Comparison of ENCODE assay signal across 16 mouse cellular contexts in genomic region chr11:53057821-53058553, GRCm38 (mm10).
DNase-seq lines count a peak whose midpoint lies in the region; ATAC-seq and TF ChIP-seq lines count a peak whose summit lies in the region.
"Had no signal": no experiment of that assay in that cellular context is flagged by ENCODE, and none has a peak within 500 bp of the region (broad histone marks: within the 10 kb centered on the region; RNA-seq: fewer than 3 reads in every experiment).

No protein-coding gene starts in this region.

- no peak overlapping the region for H3K27ac ChIP-seq in embryonic facial prominence, embryonic 12.5 days
- no peak overlapping the region for H3K27ac ChIP-seq in embryonic facial prominence, embryonic 10.5 days (replicated peaks)
- no peak overlapping the region for H3K27ac ChIP-seq in liver, embryonic 14.5 days
- no peak overlapping the region for H3K27ac ChIP-seq in intestine, embryonic 16.5 days (ENCODE audit: low read length)
- H3K27ac ChIP-seq: forebrain, embryonic 15.5 days; stomach, embryonic 15.5 days had no signal

- H3K27me3 ChIP-seq in embryonic facial prominence, embryonic 12.5 days: no peaks in the 10 kb centered on the region
- no peaks in the 10 kb centered on the region for H3K27me3 ChIP-seq in embryonic facial prominence, embryonic 10.5 days (replicated peaks; ENCODE audit: low read depth, poor library complexity, severe bottlenecking)
- H3K27me3 ChIP-seq in liver, embryonic 14.5 days (ENCODE audit: control insufficient read depth, insufficient read depth, low read length): no peaks in the 10 kb centered on the region
- H3K27me3 ChIP-seq in intestine, embryonic 16.5 days (replicated peaks; ENCODE audit: control insufficient read depth, insufficient read depth, low read length): no peaks in the 10 kb centered on the region
- H3K27me3 ChIP-seq: forebrain, embryonic 15.5 days; stomach, embryonic 15.5 days had no signal

- 0 out of 2 replicates have a peak, but pooled peaks have one; percentile 25 for ATAC-seq in embryonic facial prominence, embryonic 12.5 days (ENCODE audit: insufficient number of reproducible peaks, insufficient read depth, low FRiP score, low TSS enrichment)
- ATAC-seq in liver, embryonic 14.5 days (ENCODE audit: insufficient read depth): peak; percentile 23; the same call in 1 of the 2 replicates
- ATAC-seq in intestine, embryonic 16.5 days: no peak
- ATAC-seq: activated CD4-positive, CD25-positive, alpha-beta regulatory T cell, adult 4 months; forebrain, embryonic 15.5 days had no signal

- no peaks in the 10 kb centered on the region for H3K36me3 ChIP-seq in embryonic facial prominence, embryonic 12.5 days
- no peaks in the 10 kb centered on the region for H3K36me3 ChIP-seq in embryonic facial prominence, embryonic 10.5 days (replicated peaks)
- H3K36me3 ChIP-seq in liver, embryonic 14.5 days (replicated peaks; ENCODE audit: control insufficient read depth, insufficient read depth, low read depth): no peaks in the 10 kb centered on the region
- H3K36me3 ChIP-seq in intestine, embryonic 16.5 days (ENCODE audit: control insufficient read depth, insufficient read depth, low read length): no peaks in the 10 kb centered on the region
- H3K36me3 ChIP-seq: forebrain, embryonic 15.5 days; stomach, embryonic 15.5 days had no signal

- H3K4me2 ChIP-seq in embryonic facial prominence, embryonic 12.5 days (replicated peaks): no peak overlapping the region
- H3K4me2 ChIP-seq in liver, embryonic 14.5 days (ENCODE audit: low read depth): no peak overlapping the region
- H3K4me2 ChIP-seq in intestine, embryonic 16.5 days (ENCODE audit: low read depth, low read length): no peak overlapping the region
- H3K4me2 ChIP-seq: forebrain, embryonic 15.5 days; stomach, embryonic 15.5 days had no signal

- WGBS in embryonic facial prominence, embryonic 12.5 days: 77% methylated on average over 17 of the region's 17 CpGs
- 76% methylated on average over 17 of the region's 17 CpGs for WGBS in embryonic facial prominence, embryonic 10.5 days
- 31% methylated on average over 17 of the region's 17 CpGs for WGBS in liver, embryonic 14.5 days (ENCODE audit: insufficient replicate concordance)
- WGBS in intestine, embryonic 16.5 days: 70% methylated on average over 17 of the region's 17 CpGs

- H3K9ac ChIP-seq in embryonic facial prominence, embryonic 12.5 days: no peak overlapping the region
- no peak overlapping the region for H3K9ac ChIP-seq in liver, embryonic 14.5 days (replicated peaks)
- no peak overlapping the region for H3K9ac ChIP-seq in intestine, embryonic 16.5 days (ENCODE audit: low read depth, low read length)
- H3K9ac ChIP-seq: forebrain, embryonic 15.5 days; stomach, embryonic 15.5 days had no signal

- intact Hi-C loops in left cerebral cortex, postnatal 4 days (cut with DNase I): no loop called here
- intact Hi-C loops in left cerebral cortex, postnatal 36 days (cut with DNase I): no loop called here

- peaks cover 15% of the 10 kb centered on the region for H3K4me1 ChIP-seq in embryonic facial prominence, embryonic 12.5 days
- peaks cover 18% of the 10 kb centered on the region for H3K4me1 ChIP-seq in embryonic facial prominence, embryonic 10.5 days
- H3K4me1 ChIP-seq in liver, embryonic 14.5 days (replicated peaks; ENCODE audit: control insufficient read depth in 2 of 2, insufficient read depth in 2 of 2, low read length in 1 of 2): peaks cover 0 to 15% of the 10 kb centered on the region in 2 experiments; a peak in 2 of 4 replicates
- H3K4me1 ChIP-seq in intestine, embryonic 16.5 days (ENCODE audit: control insufficient read depth, insufficient read depth, low read length): no peaks in the 10 kb centered on the region
- H3K4me1 ChIP-seq: forebrain, embryonic 15.5 days had no signal

- no peak for TF ChIP-seq EP300 in liver, embryonic 14.5 days (IDR thresholded peaks at IDR 0.05; ENCODE audit: low read depth)

- H3K4me3 ChIP-seq in embryonic facial prominence, embryonic 12.5 days: no peak overlapping the region
- H3K4me3 ChIP-seq in embryonic facial prominence, embryonic 10.5 days: no peak overlapping the region
- H3K4me3 ChIP-seq in liver, embryonic 14.5 days (ENCODE audit: insufficient read depth in 1 of 2, low read depth in 2 of 2, low read length in 2 of 2): no peak overlapping the region
- no peak overlapping the region for H3K4me3 ChIP-seq in intestine, embryonic 16.5 days (ENCODE audit: low read length)
- H3K4me3 ChIP-seq: forebrain, embryonic 15.5 days; stomach, embryonic 15.5 days had no signal

- no peak for TF ChIP-seq CTCF in liver, embryonic 14.5 days (IDR thresholded peaks at IDR 0.05; ENCODE audit: low read depth)

- no peak for DNase-seq in embryonic facial prominence, embryonic 10.5 days (ENCODE audit: low spot score)
- peak; percentile 64 for DNase-seq in left cerebral cortex, postnatal 4 days
- no peak for DNase-seq in left cerebral cortex, postnatal 36 days (ENCODE audit: low spot score in 2 of 2)
- DNase-seq in cerebellum, postnatal 25 days: peak; percentile 75 to 84
- no peak for DNase-seq in liver, embryonic 14.5 days (ENCODE audit: low read depth in 3 of 3, low spot score in 3 of 3)
- no peak for DNase-seq in adrenal gland, postnatal 10 days
- DNase-seq: gastrocnemius, postnatal 14 days; heart, postnatal 10 days; kidney, adult 9 months; right cerebral cortex, postnatal 4 days; thymus, postnatal 25 days had no signal

- H3K9me3 ChIP-seq in embryonic facial prominence, embryonic 12.5 days: no peaks in the 10 kb centered on the region
- no peaks in the 10 kb centered on the region for H3K9me3 ChIP-seq in embryonic facial prominence, embryonic 10.5 days
- H3K9me3 ChIP-seq in liver, embryonic 14.5 days (ENCODE audit: control insufficient read depth, low read length): no peaks in the 10 kb centered on the region
- no peaks in the 10 kb centered on the region for H3K9me3 ChIP-seq in intestine, embryonic 16.5 days (ENCODE audit: control insufficient read depth, low read length)
- H3K9me3 ChIP-seq: forebrain, embryonic 15.5 days; stomach, embryonic 15.5 days had no signal

Comparison
In these comparisons a context has a peak if more than half of its experiments do, and no peak if none do; other contexts are left out.
1. DNase-seq: peak in left cerebral cortex, postnatal 4 days (single experiment) and cerebellum, postnatal 25 days (2 of 2); none in embryonic facial prominence, embryonic 10.5 days (single experiment), left cerebral cortex, postnatal 36 days (0 of 2), liver, embryonic 14.5 days (0 of 3) and adrenal gland, postnatal 10 days (single experiment).